8 mouse cellular contexts compared by ENCODE assay signal in the genomic region with DNA sequence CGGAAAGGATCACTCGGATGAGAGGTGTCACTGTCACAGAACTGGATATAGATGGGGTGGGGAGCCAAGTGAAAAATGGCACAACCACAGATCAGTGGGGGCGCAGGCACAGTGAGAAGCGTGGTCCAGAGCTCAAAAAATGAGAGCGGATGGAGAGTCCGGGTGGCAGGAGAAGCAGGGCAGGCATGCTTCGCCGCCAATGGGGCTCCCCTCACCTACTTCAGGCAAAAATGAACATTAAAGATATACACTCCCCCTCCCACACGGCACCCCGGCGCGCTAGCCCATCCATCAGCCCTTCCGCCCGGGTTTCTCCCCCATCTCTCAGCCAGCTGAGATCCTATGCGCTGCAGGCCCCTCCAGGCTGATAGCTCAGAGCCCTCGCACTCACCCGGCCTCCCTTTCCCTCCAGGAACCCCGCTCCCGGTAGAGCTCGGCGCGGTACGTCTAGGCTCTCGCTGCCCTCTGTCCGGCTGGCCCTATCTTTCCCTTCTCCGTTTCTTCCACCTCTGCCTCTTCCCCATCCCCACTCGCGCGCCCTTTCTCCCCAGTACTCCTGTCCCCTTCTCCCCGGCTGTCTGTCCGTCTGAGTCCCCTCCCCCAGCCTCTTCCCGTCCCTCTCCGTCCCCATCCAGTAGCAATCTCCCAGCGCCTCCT. TPM values are rescaled to one million over a fixed set of nuclear protein-coding genes. Genes with fewer than 3 reads are reported as not detected.
DNase-seq lines count a peak whose midpoint lies in the region; ATAC-seq and TF ChIP-seq lines count a peak whose summit lies in the region.

No protein-coding gene starts in this region.

- H3K27me3 ChIP-seq in kidney, embryonic 16.5 days (ENCODE audit: insufficient read depth, low read length): no peaks in the 10 kb centered on the region
- no peaks in the 10 kb centered on the region for H3K27me3 ChIP-seq in intestine, embryonic 15.5 days (replicated peaks)
- H3K27me3 ChIP-seq in midbrain, embryonic 16.5 days (ENCODE audit: control insufficient read depth, insufficient read depth, low read depth, low read length): no peaks in the 10 kb centered on the region

- peak overlapping the region; percentile 63 for H3K4me3 ChIP-seq in kidney, embryonic 16.5 days (ENCODE audit: low read length)
- peak overlapping the region; percentile 86 for H3K4me3 ChIP-seq in bone marrow, adult 2 months (replicated peaks; ENCODE audit: control insufficient read depth, low read depth, low read length)
- H3K4me3 ChIP-seq in intestine, embryonic 15.5 days (replicated peaks): peak overlapping the region; percentile 48
- peak overlapping the region; percentile 56 for H3K4me3 ChIP-seq in midbrain, embryonic 16.5 days (ENCODE audit: low read depth, low read length)

- H3K27ac ChIP-seq in kidney, embryonic 16.5 days (ENCODE audit: low read length): peak overlapping the region; percentile 79
- no peak overlapping the region for H3K27ac ChIP-seq in bone marrow, adult 2 months (ENCODE audit: control insufficient read depth, insufficient read depth, low read depth, low read length, poor library complexity)
- peak overlapping the region; percentile 38 for H3K27ac ChIP-seq in intestine, embryonic 15.5 days
- peak overlapping the region; percentile 91 for H3K27ac ChIP-seq in midbrain, embryonic 16.5 days (ENCODE audit: low read length)

- peak overlapping the region; percentile 72 for H3K9ac ChIP-seq in kidney, embryonic 16.5 days (replicated peaks; ENCODE audit: low read length)
- H3K9ac ChIP-seq in intestine, embryonic 15.5 days: peak overlapping the region; percentile 57
- H3K9ac ChIP-seq in midbrain, embryonic 16.5 days (ENCODE audit: low read depth, low read length): peak overlapping the region; percentile 89

- DNase-seq in kidney, postnatal 25 days: no peak
- peak; percentile 56 for DNase-seq in embryo, embryonic 11 days
- DNase-seq in urinary bladder, adult 2 months (ENCODE audit: low spot score): no peak
- no peak for DNase-seq in left cerebral cortex, adult 11 months (ENCODE audit: low spot score)

- peak overlapping the region; percentile 75 for H3K4me2 ChIP-seq in kidney, embryonic 16.5 days (replicated peaks; ENCODE audit: low read depth, low read length)
- peak overlapping the region; percentile 84 for H3K4me2 ChIP-seq in intestine, embryonic 15.5 days (replicated peaks)
- H3K4me2 ChIP-seq in midbrain, embryonic 16.5 days (ENCODE audit: low read length): peak overlapping the region; percentile 78

- peaks cover 18% of the 10 kb centered on the region for H3K4me1 ChIP-seq in kidney, embryonic 16.5 days (ENCODE audit: insufficient read depth, low read length)
- H3K4me1 ChIP-seq in bone marrow, adult 2 months (ENCODE audit: control insufficient read depth, insufficient read depth, low read length): peaks cover 4% of the 10 kb centered on the region
- H3K4me1 ChIP-seq in intestine, embryonic 15.5 days (replicated peaks): peaks cover 22% of the 10 kb centered on the region
- H3K4me1 ChIP-seq in midbrain, embryonic 16.5 days (ENCODE audit: control insufficient read depth, insufficient read depth, low read length): peaks cover 58% of the 10 kb centered on the region

- H3K9me3 ChIP-seq in kidney, embryonic 16.5 days (ENCODE audit: low read length): no peaks in the 10 kb centered on the region
- no peaks in the 10 kb centered on the region for H3K9me3 ChIP-seq in intestine, embryonic 15.5 days
- H3K9me3 ChIP-seq in midbrain, embryonic 16.5 days (replicated peaks; ENCODE audit: control insufficient read depth, low read length, poor library complexity, severe bottlenecking): no peaks in the 10 kb centered on the region

- WGBS in kidney, embryonic 16.5 days: 3% methylated on average over 34 of the region's 34 CpGs
- 17% methylated on average over 34 of the region's 34 CpGs for WGBS in bone marrow, adult 2 months
- 5% methylated on average over 34 of the region's 34 CpGs for WGBS in intestine, embryonic 15.5 days
- WGBS in midbrain, embryonic 16.5 days: 2% methylated on average over 34 of the region's 34 CpGs

- no peak for TF ChIP-seq CTCF in bone marrow, adult 2 months (IDR thresholded peaks at IDR 0.05; ENCODE audit: control insufficient read depth, insufficient read depth, low read length)

- H3K36me3 ChIP-seq in kidney, embryonic 16.5 days (ENCODE audit: insufficient read depth, low read length): no peaks in the 10 kb centered on the region
- no peaks in the 10 kb centered on the region for H3K36me3 ChIP-seq in intestine, embryonic 15.5 days
- no peaks in the 10 kb centered on the region for H3K36me3 ChIP-seq in midbrain, embryonic 16.5 days (ENCODE audit: control insufficient read depth, insufficient read depth, low read length)

- no peak for ATAC-seq in kidney, embryonic 16.5 days (ENCODE audit: low FRiP score, low TSS enrichment)
- 0 out of 2 replicates have a peak, but pooled peaks have one; percentile 1 for ATAC-seq in intestine, embryonic 15.5 days
- peak; percentile 30 for ATAC-seq in midbrain, embryonic 16.5 days

- no peak for TF ChIP-seq POLR2A in bone marrow, adult 2 months (IDR thresholded peaks at IDR 0.05; ENCODE audit: borderline replicate concordance, control insufficient read depth, low read depth, low read length)

RNA-seq across cellular contexts. Expression of a gene that starts 0.8 kb away (rescaled TPM):
- polyA plus RNA-seq in kidney, embryonic 16.5 days (2015; fragmentation: Nextera tagmentation; extraction: Ambion mirVana): 4.3 and 6.0 TPM in 2 replicates
- polyA plus RNA-seq in bone marrow, adult 2 months (2011; ENCODE audit: insufficient read depth, insufficient read length, low replicate concordance, missing spikeins): 4.0 and 5.3 TPM in 2 replicates
- polyA plus RNA-seq in intestine, embryonic 15.5 days (2015; fragmentation: Nextera tagmentation; extraction: Ambion mirVana): 3.8 and 4.4 TPM in 2 replicates
- 25.9 and 34.6 TPM in 2 replicates for polyA plus RNA-seq in midbrain, embryonic 16.5 days (2015; fragmentation: Nextera tagmentation; extraction: Ambion mirVana)
- polyA plus RNA-seq in urinary bladder, adult 2 months (2012; rRNA removed): 0.66 and 2.0 TPM in 2 replicates

RNA-seq across cellular contexts. Expression of a gene that starts 3.2 kb away (rescaled TPM):
- polyA plus RNA-seq in kidney, embryonic 16.5 days (2015; fragmentation: Nextera tagmentation; extraction: Ambion mirVana): 27.1 and 28.9 TPM in 2 replicates
- polyA plus RNA-seq in bone marrow, adult 2 months (2011; ENCODE audit: insufficient read depth, insufficient read length, low replicate concordance, missing spikeins): 2.6 and 6.5 TPM in 2 replicates
- polyA plus RNA-seq in intestine, embryonic 15.5 days (2015; fragmentation: Nextera tagmentation; extraction: Ambion mirVana): 19.0 and 19.4 TPM in 2 replicates
- 37.0 and 38.6 TPM in 2 replicates for polyA plus RNA-seq in midbrain, embryonic 16.5 days (2015; fragmentation: Nextera tagmentation; extraction: Ambion mirVana)
- 6.6 and 11.6 TPM in 2 replicates for polyA plus RNA-seq in urinary bladder, adult 2 months (2012; rRNA removed)

RNA-seq across cellular contexts. Expression of a gene that starts 15.1 kb away (rescaled TPM):
- 23.2 and 23.3 TPM in 2 replicates for polyA plus RNA-seq in kidney, embryonic 16.5 days (2015; fragmentation: Nextera tagmentation; extraction: Ambion mirVana)
- 64.8 and 112 TPM in 2 replicates for polyA plus RNA-seq in bone marrow, adult 2 months (2011; ENCODE audit: insufficient read depth, insufficient read length, low replicate concordance, missing spikeins)
- 71.9 and 73.9 TPM in 2 replicates for polyA plus RNA-seq in intestine, embryonic 15.5 days (2015; fragmentation: Nextera tagmentation; extraction: Ambion mirVana)
- polyA plus RNA-seq in midbrain, embryonic 16.5 days (2015; fragmentation: Nextera tagmentation; extraction: Ambion mirVana): 9.0 and 9.2 TPM in 2 replicates
- polyA plus RNA-seq in urinary bladder, adult 2 months (2012; rRNA removed): 22.5 and 26.6 TPM in 2 replicates

RNA-seq across cellular contexts. Expression of a gene that starts 25.4 kb away (rescaled TPM):
- 0.45 and 0.51 TPM in 2 replicates for polyA plus RNA-seq in kidney, embryonic 16.5 days (2015; fragmentation: Nextera tagmentation; extraction: Ambion mirVana)
- not detected in 2 replicates for polyA plus RNA-seq in bone marrow, adult 2 months (2011; ENCODE audit: insufficient read depth, insufficient read length, low replicate concordance, missing spikeins)
- 1.6 and 1.7 TPM in 2 replicates for polyA plus RNA-seq in intestine, embryonic 15.5 days (2015; fragmentation: Nextera tagmentation; extraction: Ambion mirVana)
- 37.3 and 40.3 TPM in 2 replicates for polyA plus RNA-seq in midbrain, embryonic 16.5 days (2015; fragmentation: Nextera tagmentation; extraction: Ambion mirVana)
- 2.4 and 2.8 TPM in 2 replicates for polyA plus RNA-seq in urinary bladder, adult 2 months (2012; rRNA removed)
